Mouse (Mus musculus) limb, embryonic 10.5 days (tissue): ENCODE results near the gene Prss45. TPM values are rescaled to one million over a fixed set of nuclear protein-coding genes. Genes with fewer than 3 reads are reported as not detected.

Experiments used
- DNase-seq: peaks from one replicate; pipeline ENCODE4 v3.0.0-alpha.2; 2017; ENCODE audit warnings: low spot score
- H3K27ac ChIP-seq: fragments of 300-500 bp; sonication (generic); 2 replicates; pipeline ENCODE4 v1.5.1; 2016; ENCODE audit warnings: mild to moderate bottlenecking
- H3K27me3 ChIP-seq: fragments of 300-500 bp; sonication (generic); 2 replicates; pipeline ENCODE4 v1.6.1; 2016; ENCODE audit warnings: low read depth, mild to moderate bottlenecking; ENCODE audit not compliant: poor library complexity, severe bottlenecking
- H3K36me3 ChIP-seq: fragments of 300-500 bp; sonication (generic); 2 replicates; pipeline ENCODE4 v1.6.1; 2016; ENCODE audit warnings: mild to moderate bottlenecking, moderate library complexity
- H3K4me1 ChIP-seq: fragments of 300-500 bp; sonication (generic); 2 replicates; pipeline ENCODE4 v1.6.1; 2016
- H3K4me3 ChIP-seq: fragments of 300-500 bp; sonication (generic); 2 replicates; pipeline ENCODE4 v1.5.1; 2016; ENCODE audit warnings: mild to moderate bottlenecking, moderate library complexity
- H3K9me3 ChIP-seq: fragments of 300-500 bp; sonication (generic); replicated peaks from 2 replicates; pipeline ENCODE4 v1.6.1; 2016; ENCODE audit warnings: mild to moderate bottlenecking
- WGBS: fragments of 180-500 bp; shearing (Covaris S2); methylation state at CpG from one replicate; pipeline ENCODE4 v1.1.7; 2016; 5-methylcytosine and 5-hydroxymethylcytosine counted together
- polyA plus RNA-seq: library from polyadenylated mRNA; unstranded; fragments of >200 nt; fragmentation: Nextera tagmentation; extraction: Ambion mirVana; gene quantifications from 2 replicates; pipeline ENCODE4 v1.2.1, GENCODE M21; 2016

Gene Prss45
- polyA plus RNA-seq, 1 experiment from 2014 or later: not detected

GRCm38 (mm10) chr9:110888935-110889334 lies 54.5 kb downstream of the Prss45 start:
- no peaks in the 10 kb centered on the region for H3K9me3 ChIP-seq
- no peak for DNase-seq
- 90% methylated on average over 14 of the region's 14 CpGs for WGBS
- peaks cover 24% of the 10 kb centered on the region; the same call in 1 of the 2 replicates for H3K27me3 ChIP-seq
- H3K36me3 ChIP-seq: no peaks in the 10 kb centered on the region
- no peak overlapping the region for H3K4me3 ChIP-seq
- H3K4me1 ChIP-seq: peaks cover 40% of the 10 kb centered on the region
- no peak overlapping the region for H3K27ac ChIP-seq

GRCm38 (mm10) chr9:110890026-110890783 lies 55.8 kb downstream of the Prss45 start:
- Histone ChIP-seq H3K4me1 (peaks cover 40% of the 10 kb centered on the region), H3K9me3 (no peaks in the 10 kb centered on the region), H3K27me3 (peaks cover 27% of the 10 kb centered on the region), H3K4me3 (peak overlapping the region; percentile 9; the same call in 1 of the 2 replicates), H3K36me3 (no peaks in the 10 kb centered on the region), H3K27ac (peak overlapping the region; percentile 66; the same call in 1 of the 2 replicates)
- WGBS: 9% methylated on average over 21 of the region's 21 CpGs
- DNase-seq: peak; percentile 71

Other genes starting within 250 kb of the Prss45 start
- 52.8 and 60.6 TPM in 2 replicates for gene Nradd, start 210.1 kb upstream of the Prss45 start, polyA plus RNA-seq
- gene Nbeal2, start 180.4 kb upstream of the Prss45 start, polyA plus RNA-seq: 0.73 and 0.76 TPM in 2 replicates
- gene Ccdc12, start 178.1 kb upstream of the Prss45 start, polyA plus RNA-seq: 164 and 175 TPM in 2 replicates
- gene Myl3, start 92.7 kb upstream of the Prss45 start, polyA plus RNA-seq: 1.7 and 3.5 TPM in 2 replicates
- gene Pth1r, start 87.4 kb upstream of the Prss45 start, polyA plus RNA-seq: 36.3 and 49.2 TPM in 2 replicates
- not detected in 2 replicates for gene Prss42, start 36.4 kb upstream of the Prss45 start, polyA plus RNA-seq
- gene Prss44, start 20.6 kb upstream of the Prss45 start, polyA plus RNA-seq: not detected in 2 replicates
- gene Prss43, start 7.9 kb upstream of the Prss45 start, polyA plus RNA-seq: not detected in 2 replicates
- not detected in 2 replicates for gene Prss46, start 9.9 kb downstream of the Prss45 start, polyA plus RNA-seq
- 0.69 and 0.83 TPM in 2 replicates for gene Prss50, start 23.4 kb downstream of the Prss45 start, polyA plus RNA-seq
- gene Als2cl, start 45.3 kb downstream of the Prss45 start, polyA plus RNA-seq: 1.8 and 1.9 TPM in 2 replicates
- gene Tmie, start 45.5 kb downstream of the Prss45 start, polyA plus RNA-seq: 0.09 TPM in 1 of 2 replicates, not detected in the other
- gene Fam240a, start 82.3 kb downstream of the Prss45 start, polyA plus RNA-seq: not detected in 2 replicates
- not detected in 2 replicates for gene Tdgf1, start 111.6 kb downstream of the Prss45 start, polyA plus RNA-seq
- gene Lrrc2, start 117.0 kb downstream of the Prss45 start, polyA plus RNA-seq: 0.08 and 0.20 TPM in 2 replicates
- gene Rtp3, start 156.0 kb downstream of the Prss45 start, polyA plus RNA-seq: 0.24 TPM in 1 of 2 replicates, not detected in the other
- gene Ltf, start 184.7 kb downstream of the Prss45 start, polyA plus RNA-seq: not detected in 2 replicates
- 0.41 and 0.54 TPM in 2 replicates for gene Ccrl2, start 222.9 kb downstream of the Prss45 start, polyA plus RNA-seq